Mouse (Mus musculus) hindbrain, embryonic 11.5 days (tissue): ENCODE measurements around the gene Kctd14. TPM values are rescaled to one million over a fixed set of nuclear protein-coding genes. Genes with fewer than 3 reads are reported as not detected.

Source experiments
- ATAC-seq: fragments of 200-750 bp; cut with Nextera tagmentation; 2 replicates; pipeline ENCODE4 v1.8.0; 2017; ENCODE audit warnings: mild to moderate bottlenecking, moderate TSS enrichment, moderate library complexity; ENCODE audit not compliant: low FRiP score
- DNase-seq: peaks from one replicate; pipeline ENCODE4 v3.0.0-alpha.2; 2015; ENCODE audit warnings: low spot score
- H3K27ac ChIP-seq: fragments of 300-500 bp; sonication (generic); 2 replicates; pipeline ENCODE4 v1.5.1; 2014; ENCODE audit warnings: mild to moderate bottlenecking, low read depth, low read length
- H3K27me3 ChIP-seq: fragments of 300-500 bp; sonication (generic); 2 replicates; pipeline ENCODE4 v1.6.1; 2014; ENCODE audit warnings: mild to moderate bottlenecking, low read length, moderate library complexity, mixed read lengths; ENCODE audit not compliant: control insufficient read depth, insufficient read depth
- H3K36me3 ChIP-seq: fragments of 300-500 bp; sonication (generic); 2 replicates; pipeline ENCODE4 v1.6.1; 2014; ENCODE audit warnings: mild to moderate bottlenecking, low read length, moderate library complexity, mixed read lengths; ENCODE audit not compliant: control insufficient read depth, insufficient read depth
- H3K4me1 ChIP-seq: fragments of 300-500 bp; sonication (generic); replicated peaks from 2 replicates; pipeline ENCODE4 v1.6.1; 2014; ENCODE audit warnings: low read length, mixed read lengths; ENCODE audit not compliant: control insufficient read depth, insufficient read depth
- H3K4me2 ChIP-seq: fragments of 300-500 bp; sonication (generic); replicated peaks from 2 replicates; pipeline ENCODE4 v1.6.1; 2014; ENCODE audit warnings: mild to moderate bottlenecking, low read depth, low read length
- H3K4me3 ChIP-seq: fragments of 300-500 bp; sonication (generic); 2 replicates; pipeline ENCODE4 v1.5.1; 2014; ENCODE audit warnings: low read depth, low read length
- H3K9ac ChIP-seq: fragments of 300-500 bp; sonication (generic); 2 replicates; pipeline ENCODE4 v1.6.1; 2014; ENCODE audit warnings: low read depth, low read length
- H3K9me3 ChIP-seq: fragments of 300-500 bp; sonication (generic); 2 replicates; pipeline ENCODE4 v1.6.1; 2016; ENCODE audit warnings: low read length; ENCODE audit not compliant: control insufficient read depth
- WGBS: fragments of 180-500 bp; shearing (Covaris S2); extraction: QIAGEN DNeasy Blood & Tissue Kit; methylation state at CpG from one replicate; pipeline ENCODE4 v1.1.7; 2014; 5-methylcytosine and 5-hydroxymethylcytosine counted together
- polyA plus RNA-seq: library from polyadenylated mRNA; unstranded; fragments of >200 nt; fragmentation: Nextera tagmentation; extraction: Ambion mirVana; gene quantifications from 2 replicates; pipeline ENCODE4 v1.2.1, GENCODE M21; 2014

The Kctd14 gene
- polyA plus RNA-seq, 1 experiment from 2014 or later = 0.85 TPM

GRCm38 (mm10) chr7:97491157-97491556 lies 40.0 kb downstream of the Kctd14 start:
- no peak overlapping the region for H3K27ac ChIP-seq
- no peak overlapping the region for H3K4me2 ChIP-seq
- WGBS = 76% methylated on average over 3 of the region's 3 CpGs
- no peaks in the 10 kb centered on the region for H3K27me3 ChIP-seq
- no peaks in the 10 kb centered on the region for H3K9me3 ChIP-seq
- H3K4me3 ChIP-seq = no peak overlapping the region
- peaks cover 5% of the 10 kb centered on the region; the same call in 1 of the 2 replicates for H3K36me3 ChIP-seq
- H3K9ac ChIP-seq = no peak overlapping the region
- DNase-seq = no peak
- H3K4me1 ChIP-seq = no peaks in the 10 kb centered on the region
- ATAC-seq = no peak

GRCm38 (mm10) chr7:97492420-97492819 lies 41.3 kb downstream of the Kctd14 start:
- H3K9me3 ChIP-seq = no peaks in the 10 kb centered on the region
- 0 out of 2 replicates have a peak, but pooled peaks cover 3% of the 10 kb centered on the region for H3K36me3 ChIP-seq
- no peak overlapping the region for H3K4me3 ChIP-seq
- no peak for ATAC-seq
- 93% methylated on average over 4 of the region's 4 CpGs for WGBS
- DNase-seq = peak; percentile 2
- H3K9ac ChIP-seq = no peak overlapping the region
- no peak overlapping the region for H3K27ac ChIP-seq
- no peaks in the 10 kb centered on the region for H3K4me1 ChIP-seq
- H3K4me2 ChIP-seq = no peak overlapping the region
- no peaks in the 10 kb centered on the region for H3K27me3 ChIP-seq

- no peaks in the 10 kb centered on the region for H3K9me3 ChIP-seq
- H3K9ac ChIP-seq = no peak overlapping the region
- no peaks in the 10 kb centered on the region for H3K4me1 ChIP-seq
- ATAC-seq (no peak), DNase-seq (no peak)
- no peak overlapping the region for H3K4me2 ChIP-seq
- no peaks in the 10 kb centered on the region for H3K27me3 ChIP-seq
- 0 out of 2 replicates have a peak, but pooled peaks cover 3% of the 10 kb centered on the region for H3K36me3 ChIP-seq
- H3K4me3 ChIP-seq = no peak overlapping the region
- no peak overlapping the region for H3K27ac ChIP-seq
These were observed 43.9 kb downstream of the Kctd14 start for GRCm38 (mm10) chr7:97495052-97495451.

DNA sequence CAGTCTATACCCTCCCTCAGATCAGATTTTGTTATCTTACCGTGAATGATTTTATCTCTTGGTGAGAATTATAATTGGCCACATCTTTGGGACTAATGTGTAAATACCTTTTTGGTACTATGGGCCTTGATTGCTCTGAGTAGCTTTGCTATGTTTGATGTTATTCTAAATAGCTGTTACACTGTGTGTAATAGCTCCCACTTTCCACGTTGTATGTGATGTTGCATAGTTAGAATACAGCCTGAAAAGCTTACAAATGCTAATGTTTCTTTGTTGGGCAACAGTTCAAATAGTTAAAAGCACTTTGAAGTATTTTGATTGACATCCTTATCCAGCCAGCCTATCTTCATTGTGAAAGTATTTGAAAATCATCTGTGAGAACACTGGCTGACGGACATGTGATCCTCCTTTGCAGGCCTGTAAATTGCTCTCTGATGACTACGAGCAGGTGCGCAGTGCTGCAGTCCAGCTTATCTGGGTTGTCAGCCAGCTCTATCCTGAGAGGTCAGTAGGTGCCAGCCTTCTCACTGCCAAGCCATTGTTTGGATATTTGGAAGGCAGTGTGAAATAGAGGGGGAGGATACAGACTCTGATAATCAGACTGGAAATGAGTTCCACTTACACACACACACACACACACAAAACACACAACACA lies 49.6 kb downstream of the Kctd14 start:
- WGBS = 94% methylated on average over 5 of the region's 5 CpGs
- H3K27ac ChIP-seq = no peak overlapping the region
- no peak for DNase-seq
- no peak overlapping the region for H3K4me2 ChIP-seq
- H3K27me3 ChIP-seq = no peaks in the 10 kb centered on the region
- no peak overlapping the region for H3K4me3 ChIP-seq
- no peaks in the 10 kb centered on the region for H3K4me1 ChIP-seq
- H3K9ac ChIP-seq = no peak overlapping the region
- H3K36me3 ChIP-seq = no peaks in the 10 kb centered on the region
- ATAC-seq = no peak
- no peaks in the 10 kb centered on the region for H3K9me3 ChIP-seq

Other genes with a start within 250 kb of the Kctd14 start
- 2.7 and 2.9 TPM in 2 replicates for gene Usp35, start 119.3 kb upstream of the Kctd14 start, polyA plus RNA-seq
- 6.1 and 6.8 TPM in 2 replicates for gene Kctd21, start 119.0 kb upstream of the Kctd14 start, polyA plus RNA-seq
- 31.9 and 33.3 TPM in 2 replicates for gene Alg8, start 79.7 kb upstream of the Kctd14 start, polyA plus RNA-seq
- 344 and 352 TPM in 2 replicates for gene Ndufc2, start 51.3 kb upstream of the Kctd14 start, polyA plus RNA-seq
- gene Thrsp, start 33.6 kb upstream of the Kctd14 start, polyA plus RNA-seq = 0.17 and 0.35 TPM in 2 replicates
- 64.8 and 66.3 TPM in 2 replicates for gene Ints4, start 29.6 kb downstream of the Kctd14 start, polyA plus RNA-seq
- gene Aamdc, start 128.2 kb downstream of the Kctd14 start, polyA plus RNA-seq = 38.7 and 39.7 TPM in 2 replicates
- gene Rsf1, start 128.6 kb downstream of the Kctd14 start, polyA plus RNA-seq = 27.2 and 29.5 TPM in 2 replicates
- 256 and 272 TPM in 2 replicates for gene Clns1a, start 245.3 kb downstream of the Kctd14 start, polyA plus RNA-seq